Mouse (Mus musculus): ENCODE results near the gene Rspo3. TPM values are rescaled to one million over a fixed set of nuclear protein-coding genes. Genes with fewer than 3 reads are reported as not detected.

The Rspo3 gene
- polyA plus RNA-seq, 1 experiment = not detected

DNA sequence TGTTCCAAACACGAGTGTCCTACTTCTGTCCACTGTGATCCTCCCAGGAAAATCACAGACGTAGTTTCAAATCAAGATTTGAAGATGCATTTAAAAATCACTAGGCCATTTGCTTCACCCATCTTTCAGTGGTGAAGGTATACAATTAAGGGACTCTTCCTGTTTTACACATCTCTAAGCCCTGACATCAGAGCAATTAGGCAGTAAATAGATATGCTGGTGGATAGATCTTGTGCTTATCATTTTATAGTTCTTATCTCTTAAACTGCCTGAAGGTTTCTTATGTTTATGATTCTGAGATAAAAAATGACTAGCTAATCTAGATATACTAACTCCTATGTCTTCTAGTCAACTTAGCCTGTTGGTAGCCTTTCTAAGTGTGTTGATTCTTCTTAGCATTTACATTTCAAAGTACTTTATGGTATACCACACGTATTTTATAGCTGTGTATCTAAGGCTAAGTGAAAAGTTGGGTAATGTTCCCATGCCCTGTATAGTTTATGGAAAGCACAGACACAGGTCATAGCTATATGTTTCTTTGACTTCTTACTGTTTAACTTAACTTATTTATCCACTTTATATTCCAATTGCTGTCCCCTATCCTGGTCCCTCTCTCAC, 38.4 kb downstream of the Rspo3 start:
- Histone ChIP-seq H3K27ac (ENCODE audit: control insufficient read depth, insufficient read depth, low read depth, low read length) (no peak overlapping the region), H3K4me1 (ENCODE audit: control insufficient read depth, insufficient read depth, low read length) (no peaks in the 10 kb centered on the region), H3K27me3 (ENCODE audit: control insufficient read depth, insufficient read depth, low read length) (no peaks in the 10 kb centered on the region), H3K36me3 (ENCODE audit: control insufficient read depth, insufficient read depth, low read length) (no peaks in the 10 kb centered on the region), H3K4me3 (ENCODE audit: control insufficient read depth, low read depth, low read length) (no peak overlapping the region)
- TF ChIP-seq POLR2A (IDR thresholded peaks at IDR 0.05; ENCODE audit: control insufficient read depth, low read depth, low read length) (no peak), CTCF (IDR thresholded peaks at IDR 0.05; ENCODE audit: control insufficient read depth, insufficient read depth, insufficient replicate concordance, low read depth, low read length) (no peak)

DNA sequence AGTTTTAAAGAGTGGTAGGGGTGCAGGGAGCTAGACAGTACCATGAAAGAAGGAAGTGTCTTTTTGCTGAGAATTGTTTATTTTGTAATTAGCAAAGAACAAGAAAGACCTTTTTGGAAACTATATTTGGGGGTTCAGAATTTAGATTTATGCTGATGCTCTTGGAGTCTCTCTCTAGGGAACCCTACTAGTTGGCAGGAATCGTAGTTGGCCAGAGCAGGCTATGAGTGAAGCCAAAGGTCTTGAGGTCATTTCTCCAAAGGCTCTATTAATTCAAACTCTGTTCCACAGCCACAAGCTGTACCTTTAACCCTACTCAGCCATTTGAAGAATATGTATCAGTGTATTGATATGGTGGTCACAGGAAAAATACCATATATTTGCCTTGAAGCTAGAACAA, 41.7 kb downstream of the Rspo3 start:
- Histone ChIP-seq H3K4me1 (ENCODE audit: control insufficient read depth, insufficient read depth, low read length) (no peaks in the 10 kb centered on the region), H3K27me3 (ENCODE audit: control insufficient read depth, insufficient read depth, low read length) (no peaks in the 10 kb centered on the region), H3K36me3 (ENCODE audit: control insufficient read depth, insufficient read depth, low read length) (no peaks in the 10 kb centered on the region), H3K4me3 (ENCODE audit: control insufficient read depth, low read depth, low read length) (no peak overlapping the region), H3K27ac (ENCODE audit: control insufficient read depth, insufficient read depth, low read depth, low read length) (no peak overlapping the region)
- no peak for TF ChIP-seq CTCF (IDR thresholded peaks at IDR 0.05; ENCODE audit: control insufficient read depth, insufficient read depth, insufficient replicate concordance, low read depth, low read length)
- no peak for TF ChIP-seq POLR2A (IDR thresholded peaks at IDR 0.05; ENCODE audit: control insufficient read depth, low read depth, low read length)

DNA sequence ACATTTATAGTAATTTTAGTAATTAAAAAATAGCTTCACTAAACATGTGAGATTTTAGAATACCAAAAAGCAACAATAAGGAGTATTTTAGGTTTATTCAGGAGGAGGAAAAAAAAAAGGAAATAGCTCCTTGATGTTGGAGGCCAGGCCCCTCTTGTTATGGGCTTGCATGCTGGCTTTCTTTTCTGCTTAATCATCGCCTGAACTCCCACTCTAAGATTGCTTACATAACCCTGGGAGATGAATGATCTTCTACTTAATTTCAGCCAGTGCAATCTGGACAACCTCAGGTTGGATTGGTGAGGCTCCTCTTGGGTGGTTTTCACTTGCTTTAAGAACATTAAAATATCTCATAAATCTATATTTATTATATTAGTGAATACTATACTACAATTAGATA, 54.7 kb downstream of the Rspo3 start:
- Histone ChIP-seq H3K36me3 (ENCODE audit: control insufficient read depth, insufficient read depth, low read length) (no peaks in the 10 kb centered on the region), H3K4me1 (ENCODE audit: control insufficient read depth, insufficient read depth, low read length) (no peaks in the 10 kb centered on the region), H3K27ac (ENCODE audit: control insufficient read depth, insufficient read depth, low read depth, low read length) (no peak overlapping the region), H3K4me3 (ENCODE audit: control insufficient read depth, low read depth, low read length) (no peak overlapping the region), H3K27me3 (ENCODE audit: control insufficient read depth, insufficient read depth, low read length) (no peaks in the 10 kb centered on the region)
- TF ChIP-seq CTCF (IDR thresholded peaks at IDR 0.05; ENCODE audit: control insufficient read depth, insufficient read depth, insufficient replicate concordance, low read depth, low read length) = no peak
- no peak for TF ChIP-seq POLR2A (IDR thresholded peaks at IDR 0.05; ENCODE audit: control insufficient read depth, low read depth, low read length)

DNA sequence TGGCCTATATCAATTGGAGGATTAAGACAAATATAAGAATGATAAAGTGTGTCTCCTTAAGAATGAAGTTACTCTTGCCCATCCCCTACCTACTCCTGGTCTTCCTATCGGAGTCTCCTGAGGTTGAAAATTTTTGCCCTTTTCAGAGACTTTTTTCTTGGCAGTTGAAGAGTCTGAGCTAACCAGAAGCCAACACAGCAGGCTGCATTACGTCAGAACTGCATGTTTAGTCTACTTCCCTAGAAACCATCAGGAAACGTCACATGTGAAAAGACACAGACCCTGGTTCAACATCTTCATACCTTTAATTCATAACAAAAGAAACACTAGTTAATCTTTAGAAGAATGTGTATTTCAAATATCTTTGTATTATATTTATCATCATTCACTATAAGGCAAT, 56.3 kb downstream of the Rspo3 start:
- Histone ChIP-seq H3K36me3 (ENCODE audit: control insufficient read depth, insufficient read depth, low read length) (no peaks in the 10 kb centered on the region), H3K27ac (ENCODE audit: control insufficient read depth, insufficient read depth, low read depth, low read length) (no peak overlapping the region), H3K4me1 (ENCODE audit: control insufficient read depth, insufficient read depth, low read length) (no peaks in the 10 kb centered on the region), H3K27me3 (ENCODE audit: control insufficient read depth, insufficient read depth, low read length) (no peaks in the 10 kb centered on the region), H3K4me3 (ENCODE audit: control insufficient read depth, low read depth, low read length) (no peak overlapping the region)
- TF ChIP-seq POLR2A (IDR thresholded peaks at IDR 0.05; ENCODE audit: control insufficient read depth, low read depth, low read length) (no peak), CTCF (IDR thresholded peaks at IDR 0.05; ENCODE audit: control insufficient read depth, insufficient read depth, insufficient replicate concordance, low read depth, low read length) (no peak)

DNA sequence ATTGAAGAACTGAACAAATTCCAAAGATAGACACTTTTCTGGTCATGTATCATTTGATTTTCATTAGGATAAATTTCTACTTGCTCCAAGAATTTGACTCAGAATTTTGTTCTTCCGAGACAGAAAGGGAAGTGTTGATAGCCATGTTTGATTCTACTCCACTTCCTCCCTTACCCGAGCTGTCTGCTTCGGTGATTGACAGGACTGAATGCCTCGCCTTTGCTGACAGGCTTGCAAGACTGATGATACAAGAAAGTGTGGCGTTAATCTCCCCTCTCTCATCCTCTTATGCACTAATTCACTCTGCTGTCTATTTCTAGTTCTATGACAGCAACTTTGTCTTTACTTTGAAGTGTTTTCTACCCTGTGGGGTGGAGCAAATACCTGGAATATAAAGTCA, 65.2 kb downstream of the Rspo3 start:
- Histone ChIP-seq H3K36me3 (ENCODE audit: control insufficient read depth, insufficient read depth, low read length) (no peaks in the 10 kb centered on the region), H3K4me3 (ENCODE audit: control insufficient read depth, low read depth, low read length) (no peak overlapping the region), H3K27ac (ENCODE audit: control insufficient read depth, insufficient read depth, low read depth, low read length) (no peak overlapping the region), H3K27me3 (ENCODE audit: control insufficient read depth, insufficient read depth, low read length) (no peaks in the 10 kb centered on the region), H3K4me1 (ENCODE audit: control insufficient read depth, insufficient read depth, low read length) (no peaks in the 10 kb centered on the region)
- TF ChIP-seq POLR2A (IDR thresholded peaks at IDR 0.05; ENCODE audit: control insufficient read depth, low read depth, low read length) = no peak
- no peak for TF ChIP-seq CTCF (IDR thresholded peaks at IDR 0.05; ENCODE audit: control insufficient read depth, insufficient read depth, insufficient replicate concordance, low read depth, low read length)

- Histone ChIP-seq H3K27ac (ENCODE audit: control insufficient read depth, insufficient read depth, low read depth, low read length) (no peak overlapping the region), H3K4me3 (ENCODE audit: control insufficient read depth, low read depth, low read length) (no peak overlapping the region), H3K4me1 (ENCODE audit: control insufficient read depth, insufficient read depth, low read length) (no peaks in the 10 kb centered on the region), H3K27me3 (ENCODE audit: control insufficient read depth, insufficient read depth, low read length) (no peaks in the 10 kb centered on the region), H3K36me3 (ENCODE audit: control insufficient read depth, insufficient read depth, low read length) (no peaks in the 10 kb centered on the region)
- TF ChIP-seq POLR2A (IDR thresholded peaks at IDR 0.05; ENCODE audit: control insufficient read depth, low read depth, low read length) (no peak), CTCF (IDR thresholded peaks at IDR 0.05; ENCODE audit: control insufficient read depth, insufficient read depth, insufficient replicate concordance, low read depth, low read length) (no peak)
These were observed 75.6 kb downstream of the Rspo3 start for GRCm38 (mm10) chr10:29460100-29460499.

DNA sequence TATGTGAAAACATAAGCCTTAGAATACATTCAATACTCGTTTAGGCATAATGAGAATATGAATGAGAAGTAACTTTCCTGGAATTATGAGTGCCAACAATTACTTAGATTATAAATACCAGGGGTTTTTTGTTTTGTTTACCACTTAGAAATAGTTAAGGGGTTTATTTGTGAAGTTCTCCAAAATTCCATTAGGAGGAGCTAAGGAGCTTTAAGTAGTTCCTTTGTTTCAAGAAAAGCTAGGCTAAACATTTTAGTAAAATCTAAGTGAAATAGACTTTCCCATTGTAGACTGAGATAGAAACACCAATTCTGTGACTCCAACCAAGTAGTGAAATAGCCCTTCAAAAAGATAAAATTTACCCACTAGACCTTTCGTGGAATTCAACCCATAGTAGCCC, 76.0 kb downstream of the Rspo3 start:
- no peak for TF ChIP-seq CTCF (IDR thresholded peaks at IDR 0.05; ENCODE audit: control insufficient read depth, insufficient read depth, insufficient replicate concordance, low read depth, low read length)
- TF ChIP-seq POLR2A (IDR thresholded peaks at IDR 0.05; ENCODE audit: control insufficient read depth, low read depth, low read length) = no peak
- Histone ChIP-seq H3K27ac (ENCODE audit: control insufficient read depth, insufficient read depth, low read depth, low read length) (no peak overlapping the region), H3K4me1 (ENCODE audit: control insufficient read depth, insufficient read depth, low read length) (no peaks in the 10 kb centered on the region), H3K27me3 (ENCODE audit: control insufficient read depth, insufficient read depth, low read length) (no peaks in the 10 kb centered on the region), H3K36me3 (ENCODE audit: control insufficient read depth, insufficient read depth, low read length) (no peaks in the 10 kb centered on the region), H3K4me3 (ENCODE audit: control insufficient read depth, low read depth, low read length) (no peak overlapping the region)

- TF ChIP-seq CTCF (IDR thresholded peaks at IDR 0.05; ENCODE audit: control insufficient read depth, insufficient read depth, insufficient replicate concordance, low read depth, low read length) (no peak), POLR2A (IDR thresholded peaks at IDR 0.05; ENCODE audit: control insufficient read depth, low read depth, low read length) (no peak)
- H3K36me3 ChIP-seq (ENCODE audit: control insufficient read depth, insufficient read depth, low read length) = no peaks in the 10 kb centered on the region
- H3K4me3 ChIP-seq (ENCODE audit: control insufficient read depth, low read depth, low read length) = no peak overlapping the region
- H3K27me3 ChIP-seq (ENCODE audit: control insufficient read depth, insufficient read depth, low read length) = no peaks in the 10 kb centered on the region
- H3K4me1 ChIP-seq (ENCODE audit: control insufficient read depth, insufficient read depth, low read length) = no peaks in the 10 kb centered on the region
- H3K27ac ChIP-seq (ENCODE audit: control insufficient read depth, insufficient read depth, low read depth, low read length) = no peak overlapping the region
These were observed 90.6 kb downstream of the Rspo3 start for GRCm38 (mm10) chr10:29445076-29445475.

Data from testis, adult 2 months (tissue).